Mouse (Mus musculus) stomach, postnatal 0 days (tissue): Measurements from ENCODE around the gene Smarcad1. TPM values are rescaled to one million over a fixed set of nuclear protein-coding genes. Genes with fewer than 3 reads are reported as not detected.

Source experiments
- ATAC-seq: fragments of 200-750 bp; cut with Nextera tagmentation; 2 replicates; pipeline ENCODE4 v1.8.0; 2017; ENCODE audit not compliant: low FRiP score, low TSS enrichment
- DNase-seq: peaks from one replicate; pipeline ENCODE4 v3.0.0-alpha.2; 2016; ENCODE audit warnings: low spot score
- H3K27ac ChIP-seq: fragments of 300-500 bp; sonication (generic); replicated peaks from 2 replicates; pipeline ENCODE4 v1.5.1; 2014; ENCODE audit warnings: mild to moderate bottlenecking, control low read depth
- H3K27me3 ChIP-seq: fragments of 300-500 bp; sonication (generic); 2 replicates; pipeline ENCODE4 v1.6.1; 2014; ENCODE audit warnings: low read length; ENCODE audit not compliant: control insufficient read depth, insufficient read depth
- H3K36me3 ChIP-seq: fragments of 300-500 bp; sonication (generic); 2 replicates; pipeline ENCODE4 v1.6.1; 2014; ENCODE audit warnings: low read length, mixed read lengths; ENCODE audit not compliant: control insufficient read depth, insufficient read depth
- H3K4me1 ChIP-seq: fragments of 300-500 bp; sonication (generic); replicated peaks from 2 replicates; pipeline ENCODE4 v1.6.1; 2014; ENCODE audit warnings: antibody characterized with exemption; ENCODE audit not compliant: control insufficient read depth, insufficient read depth
- H3K4me2 ChIP-seq: fragments of 300-500 bp; sonication (generic); replicated peaks from 2 replicates; pipeline ENCODE4 v1.6.1; 2014; ENCODE audit warnings: low read depth, mild to moderate bottlenecking, control low read depth, moderate library complexity
- H3K4me3 ChIP-seq: fragments of 300-500 bp; sonication (generic); 2 replicates; pipeline ENCODE4 v1.5.1; 2014; ENCODE audit warnings: low read depth, low read length, control low read depth
- H3K9ac ChIP-seq: fragments of 300-500 bp; sonication (generic); 2 replicates; pipeline ENCODE4 v1.6.1; 2014; ENCODE audit warnings: mild to moderate bottlenecking, low read length, control low read depth, mixed read lengths
- H3K9me3 ChIP-seq: fragments of 300-500 bp; sonication (generic); 2 replicates; pipeline ENCODE4 v1.6.1; 2016; ENCODE audit warnings: low read length; ENCODE audit not compliant: control insufficient read depth
- CTCF ChIP-seq: IDR thresholded peaks from 2 replicates; pipeline ENCODE4 v1.5.1; 2016; ENCODE audit warnings: antibody characterized with exemption, low read depth, mild to moderate bottlenecking, moderate library complexity
- EP300 ChIP-seq: optimal IDR thresholded peaks from 2 replicates; pipeline ENCODE3; 2016; ENCODE audit warnings: antibody characterized with exemption
- WGBS: fragments of 180-500 bp; shearing (Covaris S2); extraction: QIAGEN DNeasy Blood & Tissue Kit; methylation state at CpG from one replicate; pipeline ENCODE4 v1.1.7; 2014; 5-methylcytosine and 5-hydroxymethylcytosine counted together
- polyA plus RNA-seq: library from polyadenylated mRNA; unstranded; fragments of >200 nt; fragmentation: Nextera tagmentation; extraction: Ambion mirVana; gene quantifications from 2 replicates; pipeline ENCODE4 v1.2.1, GENCODE M21; 2015

Smarcad1 gene
- polyA plus RNA-seq, 1 experiment from 2014 or later: 35.2 TPM

DNA sequence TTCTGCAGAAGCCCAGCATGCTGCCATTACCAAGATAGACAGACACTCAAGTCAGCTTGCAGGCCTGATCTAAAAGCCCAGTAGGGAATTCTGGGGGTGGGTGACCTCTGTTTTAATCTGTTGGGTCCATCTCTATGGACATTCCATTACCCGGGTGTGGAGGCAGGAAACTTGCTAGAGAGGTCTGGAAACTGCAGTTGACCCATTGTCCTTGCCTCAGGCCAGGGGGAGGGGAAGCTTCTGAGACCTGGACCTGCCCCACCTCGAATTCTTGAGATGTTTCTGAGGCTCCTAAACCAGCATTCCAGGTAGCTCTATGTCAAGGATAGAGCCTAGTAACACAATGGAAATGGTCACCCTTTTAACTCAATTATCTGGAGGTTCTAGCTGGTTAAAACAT is 17.7 kb upstream of the Smarcad1 start:
- Histone ChIP-seq H3K4me2 (no peak overlapping the region), H3K9me3 (no peaks in the 10 kb centered on the region), H3K9ac (no peak overlapping the region), H3K4me3 (no peak overlapping the region), H3K36me3 (no peaks in the 10 kb centered on the region), H3K27me3 (no peaks in the 10 kb centered on the region), H3K4me1 (no peaks in the 10 kb centered on the region), H3K27ac (no peak overlapping the region)
- ATAC-seq (no peak), DNase-seq (no peak)
- no peak for TF ChIP-seq CTCF
- TF ChIP-seq EP300: no peak
- 21% methylated on average over 2 of the region's 2 CpGs for WGBS

DNA sequence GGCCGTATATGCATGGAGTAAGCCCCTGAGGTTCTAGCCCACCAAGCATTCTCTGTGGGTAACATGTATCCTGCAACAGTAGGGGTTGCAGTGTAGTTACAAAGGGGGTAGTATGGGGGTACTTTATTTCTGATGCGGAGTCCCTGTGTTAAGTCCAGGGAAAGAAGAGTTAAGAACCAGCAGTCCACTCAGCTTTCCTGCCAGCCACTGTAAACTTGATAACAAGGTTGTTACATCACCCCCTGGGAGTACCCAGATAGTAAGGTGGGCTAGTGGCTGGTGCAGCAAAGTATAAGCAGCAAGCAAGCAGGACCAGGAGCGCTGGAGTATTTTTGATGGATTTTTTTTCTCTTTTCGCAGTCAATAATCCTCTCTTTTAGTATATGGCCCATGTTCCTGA is 17.3 kb upstream of the Smarcad1 start:
- no peak overlapping the region for H3K4me2 ChIP-seq
- H3K27ac ChIP-seq: no peak overlapping the region
- DNase-seq (no peak), ATAC-seq (no peak)
- no peaks in the 10 kb centered on the region for H3K9me3 ChIP-seq
- WGBS: 95% methylated on average over 4 of the region's 4 CpGs
- no peaks in the 10 kb centered on the region for H3K4me1 ChIP-seq
- H3K36me3 ChIP-seq: no peaks in the 10 kb centered on the region
- no peak overlapping the region for H3K4me3 ChIP-seq
- no peak overlapping the region for H3K9ac ChIP-seq
- TF ChIP-seq EP300 (no peak), CTCF (no peak)
- no peaks in the 10 kb centered on the region for H3K27me3 ChIP-seq

DNA sequence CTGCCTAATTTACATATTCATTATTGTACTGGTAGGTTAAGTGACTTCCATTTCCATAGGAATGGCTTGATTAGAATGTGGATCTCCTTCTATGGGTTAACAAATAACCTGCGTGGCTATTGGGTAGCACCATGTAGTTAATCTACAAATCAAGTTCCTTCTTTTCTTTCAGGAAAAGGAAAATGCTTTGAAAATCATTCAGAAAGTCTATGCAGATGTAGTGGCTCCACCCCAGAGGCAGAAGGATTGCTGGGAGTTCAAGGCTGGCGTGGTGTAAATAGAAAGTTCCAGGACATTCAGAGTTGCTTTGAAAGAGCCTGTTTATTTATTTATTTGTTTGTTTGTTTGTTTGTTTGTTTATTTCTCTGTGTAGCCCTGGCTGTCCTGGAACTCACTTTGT is 7.7 kb upstream of the Smarcad1 start:
- ATAC-seq (no peak), DNase-seq (no peak)
- H3K9ac ChIP-seq: no peak overlapping the region
- no peak overlapping the region for H3K4me2 ChIP-seq
- 85% methylated on average over 2 of the region's 2 CpGs for WGBS
- H3K4me3 ChIP-seq: no peak overlapping the region
- H3K4me1 ChIP-seq: no peaks in the 10 kb centered on the region
- no peaks in the 10 kb centered on the region for H3K9me3 ChIP-seq
- no peaks in the 10 kb centered on the region for H3K36me3 ChIP-seq
- no peak overlapping the region for H3K27ac ChIP-seq
- H3K27me3 ChIP-seq: no peaks in the 10 kb centered on the region
- TF ChIP-seq CTCF: no peak
- no peak for TF ChIP-seq EP300

DNA sequence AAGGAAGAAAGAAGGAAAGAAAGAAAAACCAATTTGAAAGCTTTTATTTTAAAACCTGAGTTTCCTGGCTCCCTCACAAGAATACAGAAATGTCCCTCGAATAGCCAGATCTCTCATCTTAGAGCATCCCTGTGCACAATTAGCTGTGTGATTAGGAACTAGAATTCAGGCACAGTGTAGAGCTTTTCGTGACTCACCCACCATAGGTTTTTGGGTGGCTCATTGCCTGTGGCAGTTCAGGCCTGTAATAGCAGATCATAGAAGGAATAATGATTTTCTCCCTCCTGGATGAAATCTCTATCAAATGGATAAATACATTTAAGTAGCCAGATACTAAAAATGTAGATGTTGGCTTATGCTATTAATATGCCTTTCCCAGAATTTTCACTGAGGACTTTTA is 6.9 kb upstream of the Smarcad1 start:
- Histone ChIP-seq H3K4me1 (no peaks in the 10 kb centered on the region), H3K4me3 (no peak overlapping the region), H3K4me2 (no peak overlapping the region), H3K27me3 (no peaks in the 10 kb centered on the region), H3K36me3 (no peaks in the 10 kb centered on the region), H3K27ac (no peak overlapping the region), H3K9me3 (no peaks in the 10 kb centered on the region), H3K9ac (no peak overlapping the region)
- ATAC-seq (no peak), DNase-seq (no peak)
- WGBS: 84% methylated on average over 2 of the region's 2 CpGs
- TF ChIP-seq EP300 (no peak), CTCF (no peak)

DNA sequence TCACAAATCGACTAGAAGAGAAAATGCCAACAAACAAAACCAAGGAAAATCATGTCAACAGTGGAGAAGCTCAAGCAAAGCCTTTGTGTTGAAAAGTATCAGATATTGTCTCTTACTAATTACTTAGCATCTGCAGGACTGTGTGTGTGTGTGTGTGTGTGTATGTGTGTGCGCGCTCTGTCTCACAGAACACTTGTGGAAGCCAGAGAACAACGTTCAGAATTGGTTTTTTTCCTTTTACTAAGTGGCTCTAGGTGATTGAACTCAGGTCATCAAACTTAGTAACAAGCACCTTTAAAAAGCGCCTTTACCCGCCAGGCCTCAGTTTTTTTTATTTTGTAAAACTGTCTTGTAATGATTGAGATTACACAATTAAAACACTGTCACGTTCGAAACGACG is 451 bp upstream of the Smarcad1 start:
- ATAC-seq: no peak
- no peak for TF ChIP-seq EP300
- no peak for TF ChIP-seq CTCF
- peak overlapping the region; percentile 84 for H3K4me3 ChIP-seq
- H3K27ac ChIP-seq: no peak overlapping the region; the same call in 1 of the 2 replicates
- H3K4me1 ChIP-seq: 0 out of 2 replicates have a peak, but pooled peaks cover 2% of the 10 kb centered on the region
- DNase-seq: no peak
- 0 out of 2 replicates have a peak, but pooled peaks cover 2% of the 10 kb centered on the region for H3K36me3 ChIP-seq
- no peaks in the 10 kb centered on the region for H3K27me3 ChIP-seq
- no peaks in the 10 kb centered on the region for H3K9me3 ChIP-seq
- no peak overlapping the region; the same call in 1 of the 2 replicates for H3K9ac ChIP-seq
- peak overlapping the region; percentile 85 for H3K4me2 ChIP-seq
- 36% methylated on average over 10 of the region's 10 CpGs for WGBS

DNA sequence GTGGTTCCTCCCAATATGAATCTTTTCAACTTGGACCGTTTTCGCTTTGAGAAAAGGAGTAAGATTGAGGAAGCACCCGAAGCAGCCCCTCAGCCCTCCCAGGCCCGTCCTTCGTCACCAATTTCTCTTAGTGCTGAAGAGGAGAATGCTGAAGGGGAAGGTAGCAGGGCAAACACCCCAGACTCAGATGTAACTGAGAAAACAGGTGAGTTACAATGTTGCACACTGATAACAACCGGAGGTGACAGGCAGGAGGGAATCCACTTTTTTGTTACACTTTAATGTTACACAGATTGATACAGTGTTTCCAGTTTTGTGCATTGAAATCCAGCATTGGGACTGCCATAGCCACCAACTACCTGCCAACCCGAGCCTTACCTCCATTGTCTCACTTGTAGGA is 858 bp downstream of the Smarcad1 start:
- TF ChIP-seq CTCF (no peak), EP300 (no peak)
- Histone ChIP-seq H3K9me3 (no peaks in the 10 kb centered on the region), H3K27me3 (no peaks in the 10 kb centered on the region), H3K4me1 (0 out of 2 replicates have a peak, but pooled peaks cover 2% of the 10 kb centered on the region), H3K9ac (peak overlapping the region; percentile 97), H3K36me3 (0 out of 2 replicates have a peak, but pooled peaks cover 2% of the 10 kb centered on the region), H3K27ac (peak overlapping the region; percentile 97), H3K4me2 (peak overlapping the region; percentile 85), H3K4me3 (peak overlapping the region; percentile 84)
- 5% methylated on average over 7 of the region's 7 CpGs for WGBS
- peak; percentile 15 for DNase-seq
- ATAC-seq: no peak
